Mouse (Mus musculus) intestine, postnatal 0 days (tissue): Measurements from ENCODE around the gene Hes1. TPM values are rescaled to one million over a fixed set of nuclear protein-coding genes. Genes with fewer than 3 reads are reported as not detected.

Experiments
- ATAC-seq: fragments of 200-750 bp; cut with Nextera tagmentation; 2 replicates; pipeline ENCODE4 v1.8.0; 2017; ENCODE audit warnings: mild to moderate bottlenecking, moderate TSS enrichment, moderate library complexity
- H3K27ac ChIP-seq: fragments of 300-500 bp; sonication (generic); 2 replicates; pipeline ENCODE4 v1.5.1; 2014; ENCODE audit warnings: mild to moderate bottlenecking, low read depth, low read length, moderate library complexity
- H3K27me3 ChIP-seq: fragments of 300-500 bp; sonication (generic); replicated peaks from 2 replicates; pipeline ENCODE4 v1.6.1; 2014; ENCODE audit warnings: low read length, mixed read lengths; ENCODE audit not compliant: control insufficient read depth, insufficient read depth
- H3K36me3 ChIP-seq: fragments of 300-500 bp; sonication (generic); 2 replicates; pipeline ENCODE4 v1.6.1; 2014; ENCODE audit warnings: mild to moderate bottlenecking, moderate library complexity; ENCODE audit not compliant: control insufficient read depth, insufficient read depth
- H3K4me1 ChIP-seq: fragments of 300-500 bp; sonication (generic); replicated peaks from 2 replicates; pipeline ENCODE4 v1.6.1; 2014; ENCODE audit warnings: antibody characterized with exemption, low read length, mixed read lengths; ENCODE audit not compliant: control insufficient read depth, insufficient read depth
- H3K4me2 ChIP-seq: fragments of 300-500 bp; sonication (generic); replicated peaks from 2 replicates; pipeline ENCODE4 v1.6.1; 2014; ENCODE audit warnings: low read depth, mild to moderate bottlenecking, moderate library complexity
- H3K4me3 ChIP-seq: fragments of 300-500 bp; sonication (generic); 2 replicates; pipeline ENCODE4 v1.5.1; 2014; ENCODE audit warnings: low read depth, low read length
- H3K9ac ChIP-seq: fragments of 300-500 bp; sonication (generic); 2 replicates; pipeline ENCODE4 v1.6.1; 2014; ENCODE audit warnings: mild to moderate bottlenecking, low read depth, low read length
- H3K9me3 ChIP-seq: fragments of 300-500 bp; sonication (generic); 2 replicates; pipeline ENCODE4 v1.6.1; 2016; ENCODE audit warnings: mixed run types; ENCODE audit not compliant: control insufficient read depth
- CTCF ChIP-seq: sonication (generic); IDR thresholded peaks from 2 replicates; pipeline ENCODE4 v1.5.1; 2016; ENCODE audit warnings: low read depth, mild to moderate bottlenecking, control low read depth, antibody characterized with exemption, moderate library complexity
- WGBS: fragments of 180-500 bp; shearing (Covaris S2); extraction: QIAGEN DNeasy Blood & Tissue Kit; methylation state at CpG from one replicate; pipeline ENCODE4 v1.1.7; 2014; 5-methylcytosine and 5-hydroxymethylcytosine counted together
- polyA plus RNA-seq: library from polyadenylated mRNA; unstranded; fragments of >200 nt; fragmentation: Nextera tagmentation; extraction: Ambion mirVana; gene quantifications from 2 replicates; pipeline ENCODE4 v1.2.1, GENCODE M21; 2015

Gene Hes1
- polyA plus RNA-seq, 1 experiment from 2014 or later: 52.9 TPM

GRCm38 (mm10) chr16:30055361-30055889 is 8.8 kb upstream of the Hes1 start:
- peak; percentile 87 for ATAC-seq
- H3K27ac ChIP-seq: peak overlapping the region; percentile 90
- peak; percentile 33; the same call in 1 of the 2 replicates for TF ChIP-seq CTCF

DNA sequence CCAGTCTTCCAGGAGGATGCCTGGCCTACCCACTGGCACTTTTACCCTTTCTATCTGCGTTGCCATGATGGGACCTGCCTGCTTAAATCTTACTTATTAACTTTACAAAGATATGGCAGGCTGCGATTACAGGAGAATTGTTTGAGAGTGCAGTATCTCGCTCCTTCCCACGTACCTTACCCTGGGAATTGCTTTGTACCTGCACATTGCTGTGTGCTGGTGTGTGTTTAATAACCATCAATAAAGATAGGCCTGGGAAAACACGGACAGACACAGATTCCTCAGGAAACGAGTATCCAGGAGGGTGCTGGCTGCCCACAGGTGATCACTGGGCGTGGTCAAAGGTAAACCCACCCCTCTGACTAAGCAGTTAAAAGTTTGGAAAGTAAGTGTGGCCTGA is 8.3 kb upstream of the Hes1 start:
- Histone ChIP-seq H3K9ac (no peak overlapping the region), H3K4me1 (peaks cover 27% of the 10 kb centered on the region), H3K27ac (peak overlapping the region; percentile 90), H3K36me3 (no peaks in the 10 kb centered on the region), H3K27me3 (no peaks in the 10 kb centered on the region), H3K9me3 (no peaks in the 10 kb centered on the region), H3K4me2 (peak overlapping the region; percentile 58), H3K4me3 (no peak overlapping the region; the same call in 1 of the 2 replicates)
- peak; percentile 81 for ATAC-seq
- no peak for TF ChIP-seq CTCF
- 38% methylated on average over 7 of the region's 7 CpGs for WGBS

More at GRCm38 (mm10) chr16:30055361-30055889, 8.8 kb upstream of the Hes1 start:
- Histone ChIP-seq H3K27me3 (no peaks in the 10 kb centered on the region), H3K36me3 (no peaks in the 10 kb centered on the region), H3K9ac (no peak overlapping the region), H3K4me1 (peaks cover 27% of the 10 kb centered on the region), H3K9me3 (no peaks in the 10 kb centered on the region), H3K4me2 (peak overlapping the region; percentile 58), H3K4me3 (no peak overlapping the region; the same call in 1 of the 2 replicates)
- WGBS: 32% methylated on average over 10 of the region's 10 CpGs

DNA sequence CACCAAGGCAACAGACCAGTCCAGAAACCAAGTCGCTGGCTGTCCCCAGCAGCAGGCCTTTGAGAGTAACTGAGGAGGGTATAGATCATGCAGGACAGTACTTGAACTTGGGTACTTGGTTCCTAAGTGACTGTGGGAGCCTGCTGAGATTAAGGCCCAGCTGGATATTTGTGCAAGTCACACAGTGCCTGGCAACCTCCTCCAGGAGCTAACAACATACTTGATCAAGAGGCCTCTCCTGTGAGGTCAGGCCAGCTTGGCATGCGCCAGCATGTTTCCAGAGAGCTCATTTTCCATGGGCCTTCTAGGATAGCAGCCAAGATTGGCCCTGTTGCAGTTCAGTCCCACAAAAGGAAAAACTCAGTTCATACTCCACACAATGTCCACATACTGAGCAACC is 7.3 kb upstream of the Hes1 start:
- Histone ChIP-seq H3K27ac (no peak overlapping the region), H3K9ac (no peak overlapping the region)
- WGBS: 74% methylated on average over 2 of the region's 2 CpGs

DNA sequence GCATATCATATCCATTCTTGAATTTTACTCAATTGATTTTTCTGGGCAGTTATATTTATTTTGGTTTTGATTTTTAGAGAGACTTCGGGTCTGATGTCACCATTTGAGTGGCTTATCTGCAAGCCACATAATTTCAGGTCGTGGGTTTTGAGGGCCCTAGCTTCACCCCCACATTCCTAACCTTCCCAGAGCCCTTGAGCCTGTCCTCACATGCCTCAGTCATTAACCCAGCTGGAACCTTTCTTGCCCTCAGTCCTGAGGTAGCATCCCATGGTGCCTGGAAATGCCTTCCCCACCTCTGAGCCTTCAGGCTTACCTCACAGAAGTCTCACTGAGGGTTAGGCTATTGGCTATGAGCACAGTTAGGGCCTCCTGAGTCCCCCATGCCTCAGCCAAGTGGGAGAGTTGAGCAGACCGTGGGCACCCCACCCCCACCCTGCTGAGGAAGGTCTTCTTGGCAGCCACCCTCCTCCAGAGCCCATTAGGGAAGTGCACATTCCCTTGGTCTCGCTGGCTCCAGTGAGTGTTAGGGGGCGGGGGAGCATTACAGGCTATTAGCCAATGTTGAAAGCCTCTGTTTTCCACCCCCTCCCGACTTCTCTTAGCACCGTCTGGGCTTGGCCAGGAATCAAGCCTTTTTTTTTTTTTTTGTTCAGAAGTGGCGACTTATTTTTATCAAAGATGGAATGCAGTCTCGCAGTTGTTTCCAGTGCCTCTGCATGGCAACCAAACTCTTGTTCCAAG is 5.0 kb upstream of the Hes1 start:
- ATAC-seq: no peak
- H3K36me3 ChIP-seq: no peaks in the 10 kb centered on the region
- WGBS: 17% methylated on average over 9 of the region's 9 CpGs
- H3K4me3 ChIP-seq: no peak overlapping the region
- no peak overlapping the region for H3K27ac ChIP-seq
- peak overlapping the region; percentile 13; the same call in 1 of the 2 replicates for H3K4me2 ChIP-seq
- H3K9ac ChIP-seq: no peak overlapping the region
- TF ChIP-seq CTCF: no peak
- no peaks in the 10 kb centered on the region for H3K27me3 ChIP-seq
- H3K4me1 ChIP-seq: peaks cover 25% of the 10 kb centered on the region
- H3K9me3 ChIP-seq: no peaks in the 10 kb centered on the region

More for the DNA sequence above, 7.3 kb upstream of the Hes1 start:
- H3K36me3 ChIP-seq: no peaks in the 10 kb centered on the region
- H3K4me3 ChIP-seq: no peak overlapping the region
- no peak for TF ChIP-seq CTCF
- no peak overlapping the region for H3K4me2 ChIP-seq
- no peaks in the 10 kb centered on the region for H3K27me3 ChIP-seq
- no peak for ATAC-seq
- no peaks in the 10 kb centered on the region for H3K9me3 ChIP-seq
- H3K4me1 ChIP-seq: peaks cover 27% of the 10 kb centered on the region

DNA sequence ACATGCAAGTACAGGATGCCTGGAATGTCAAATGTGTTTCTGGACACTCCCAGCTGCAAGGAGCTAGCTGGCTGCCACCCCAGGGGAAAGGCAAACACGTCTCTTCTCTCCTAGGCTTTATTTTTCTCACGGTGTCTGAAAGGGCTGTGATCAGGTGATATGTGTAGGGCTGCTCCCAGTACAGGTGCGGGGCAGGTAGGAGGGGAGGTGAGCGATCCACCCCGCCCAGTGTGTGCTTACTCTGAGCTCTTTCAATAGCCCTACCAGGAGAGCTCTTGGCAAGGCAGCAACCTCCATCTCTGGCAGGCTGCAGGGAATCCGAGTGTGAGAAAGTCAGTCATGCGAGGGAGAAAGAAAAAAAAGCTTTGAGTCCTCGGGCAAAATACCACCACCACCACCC is 3.8 kb upstream of the Hes1 start:
- Histone ChIP-seq H3K9me3 (no peaks in the 10 kb centered on the region), H3K4me2 (0 out of 2 replicates have a peak overlapping the region, but pooled peaks have one; percentile 18), H3K4me1 (peaks cover 23% of the 10 kb centered on the region), H3K27ac (no peak overlapping the region), H3K9ac (no peak overlapping the region), H3K4me3 (no peak overlapping the region), H3K27me3 (no peaks in the 10 kb centered on the region), H3K36me3 (no peaks in the 10 kb centered on the region)
- TF ChIP-seq CTCF: no peak
- 18% methylated on average over 8 of the region's 8 CpGs for WGBS
- ATAC-seq: no peak

- no peak for ATAC-seq
- Histone ChIP-seq H3K36me3 (no peaks in the 10 kb centered on the region; the same call in 1 of the 2 replicates), H3K4me3 (peak overlapping the region; percentile 64), H3K4me2 (peak overlapping the region; percentile 97), H3K27ac (peak overlapping the region; percentile 99), H3K4me1 (peaks cover 17% of the 10 kb centered on the region; the same call in 1 of the 2 replicates), H3K9ac (no peak overlapping the region), H3K27me3 (no peaks in the 10 kb centered on the region), H3K9me3 (no peaks in the 10 kb centered on the region)
- no peak for TF ChIP-seq CTCF
- 30% methylated on average over 12 of the region's 12 CpGs for WGBS
These were observed 1.7 kb upstream of the Hes1 start for GRCm38 (mm10) chr16:30062242-30063030.
